Mouse (Mus musculus): ENCODE data around the gene Akap13. TPM values are rescaled to one million over a fixed set of nuclear protein-coding genes. Genes with fewer than 3 reads are reported as not detected.
"Not testable (repeated sequence)": the region's sequence is repeated elsewhere in the genome, so short reads cannot be mapped to it uniquely, and the experiment has no call there.

The Akap13 gene
- polyA plus RNA-seq, 1 experiment from 2014 or later = 66.3 TPM

DNA sequence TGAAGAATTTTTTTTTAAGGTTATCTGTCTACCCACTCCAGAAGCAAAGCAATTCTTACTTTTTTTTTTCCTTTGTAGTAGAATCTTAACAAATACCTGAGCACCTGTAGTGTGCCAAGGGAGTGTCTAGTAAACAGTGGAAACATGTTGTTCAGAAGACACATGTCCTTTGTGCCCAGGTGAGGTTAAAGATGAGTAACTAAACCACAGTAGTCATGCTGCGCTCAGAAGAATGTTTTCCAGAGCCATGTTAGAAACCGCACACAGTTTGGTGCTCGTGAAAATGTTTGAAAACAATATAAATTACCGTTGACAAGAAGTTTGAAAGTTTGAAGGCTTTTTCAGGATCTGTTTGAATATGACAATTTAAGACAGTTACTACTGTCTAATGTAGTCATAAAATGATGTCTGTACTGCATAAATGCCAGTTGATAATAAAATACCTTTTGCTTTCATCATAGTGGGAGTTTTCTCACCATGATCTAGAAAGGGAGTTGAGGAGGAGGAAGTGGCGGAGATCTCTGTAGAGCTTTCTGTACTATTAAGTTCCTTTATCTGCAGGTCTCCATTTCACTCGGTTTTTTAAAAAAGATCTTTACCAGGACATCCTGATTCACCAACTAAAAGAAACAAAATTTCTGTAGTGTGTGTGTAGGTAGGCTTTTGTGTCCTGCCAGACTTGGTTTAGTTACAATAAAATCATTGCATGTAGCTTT, 145.2 kb downstream of the Akap13 start:
- no peaks in the 10 kb centered on the region for H3K79me2 ChIP-seq (ENCODE audit: inconsistent target)
- no peak overlapping the region for H3K4me3 ChIP-seq (ENCODE audit: inconsistent target)
- no peak overlapping the region for H3K27ac ChIP-seq
- no peaks in the 10 kb centered on the region for H3K36me3 ChIP-seq (ENCODE audit: inconsistent target)
- 33% methylated on average over 6 of the region's 6 CpGs for WGBS (ENCODE audit: missing documents)

DNA sequence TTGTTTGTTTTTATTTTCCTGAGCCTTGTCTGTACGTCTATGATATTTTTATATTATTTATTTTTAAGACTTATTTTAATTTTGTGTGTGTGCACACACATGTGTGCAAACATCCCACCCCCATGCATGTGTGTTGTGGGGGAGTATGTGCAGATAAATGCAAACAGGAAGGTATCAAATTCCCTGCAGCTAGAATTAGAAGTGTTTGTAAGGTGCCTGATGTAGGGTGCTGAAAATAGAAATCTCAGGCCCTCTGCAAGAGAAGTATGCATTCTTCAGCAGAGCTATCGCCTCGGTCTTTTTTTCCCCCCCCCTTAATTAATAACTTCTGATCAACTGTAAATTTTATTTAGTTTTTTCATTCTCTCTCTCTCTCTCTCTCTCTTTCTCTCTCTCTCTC, 151.9 kb downstream of the Akap13 start:
- H3K79me2 ChIP-seq (ENCODE audit: inconsistent target) = no peaks in the 10 kb centered on the region
- no peaks in the 10 kb centered on the region for H3K36me3 ChIP-seq (ENCODE audit: inconsistent target)
- no peak overlapping the region for H3K4me3 ChIP-seq (ENCODE audit: inconsistent target)
- H3K27ac ChIP-seq = no peak overlapping the region
- WGBS (ENCODE audit: missing documents) = 100% methylated on average over 1 of the region's 3 CpGs

DNA sequence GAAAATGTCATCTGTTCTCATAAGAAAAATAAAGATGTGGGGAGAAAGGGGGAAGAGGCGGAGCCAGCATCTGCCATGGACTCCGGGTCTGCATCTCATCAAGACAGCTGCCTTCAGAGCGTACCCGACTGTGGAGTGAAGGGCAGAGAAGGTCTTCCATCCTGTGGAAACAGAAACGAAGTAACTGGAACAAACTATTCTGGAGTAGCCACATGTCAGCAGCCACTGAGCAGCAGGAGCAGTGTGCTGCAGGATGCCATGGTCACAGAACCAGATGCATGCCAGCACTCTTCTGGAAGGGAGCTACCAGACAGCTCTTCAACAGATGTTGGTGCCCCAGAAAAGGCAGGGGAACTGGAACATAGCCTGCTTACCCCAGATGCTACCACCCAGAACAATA, 153.4 kb downstream of the Akap13 start:
- no peaks in the 10 kb centered on the region for H3K36me3 ChIP-seq (ENCODE audit: inconsistent target)
- H3K4me3 ChIP-seq (ENCODE audit: inconsistent target) = no peak overlapping the region
- H3K27ac ChIP-seq = no peak overlapping the region
- H3K79me2 ChIP-seq (ENCODE audit: inconsistent target) = no peaks in the 10 kb centered on the region; the same call in 1 of the 2 replicates
- 47% methylated on average over 5 of the region's 5 CpGs for WGBS (ENCODE audit: missing documents)

DNA sequence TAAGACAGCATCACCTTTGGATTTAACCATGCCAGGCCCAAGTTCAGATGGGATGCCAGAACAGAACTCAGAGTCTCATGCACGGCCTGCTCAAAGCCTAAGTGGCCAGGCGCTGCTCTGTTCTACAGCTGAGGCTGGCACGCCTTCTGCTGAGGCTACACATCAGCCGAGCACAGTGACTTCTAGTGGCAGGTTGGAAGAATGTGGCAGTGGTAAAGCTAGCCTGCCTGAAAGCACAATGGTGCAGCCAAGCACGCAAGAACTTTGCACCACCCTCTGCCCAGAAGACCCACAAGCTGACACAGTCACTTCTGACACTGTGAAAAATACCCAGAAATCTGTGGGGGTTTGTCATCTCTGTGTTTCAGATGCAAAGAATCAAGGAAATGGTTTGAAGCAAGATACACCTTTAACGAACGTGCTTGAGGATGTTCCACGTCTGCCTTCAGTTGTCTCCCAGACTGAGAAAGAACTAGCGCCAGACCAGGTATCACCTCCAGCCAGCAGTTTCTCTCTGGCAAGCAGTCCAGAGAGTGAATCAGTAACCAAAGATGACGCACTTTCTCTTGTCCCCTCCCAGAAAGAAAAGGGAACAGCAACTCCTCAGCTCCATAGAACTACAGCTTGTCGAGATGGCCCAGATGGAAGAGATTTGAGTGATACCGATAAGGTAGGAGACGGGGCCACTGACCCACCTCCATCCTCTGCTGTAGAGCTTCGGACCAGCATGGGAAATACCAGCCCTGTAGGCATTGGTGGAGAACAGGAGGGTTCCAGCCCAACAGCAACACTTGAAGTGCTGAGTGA, 154.3 kb downstream of the Akap13 start:
- peak overlapping the region; percentile 42 for H3K27ac ChIP-seq
- no peaks in the 10 kb centered on the region for H3K36me3 ChIP-seq (ENCODE audit: inconsistent target)
- WGBS (ENCODE audit: missing documents) = 56% methylated on average over 14 of the region's 14 CpGs
- H3K4me3 ChIP-seq (ENCODE audit: inconsistent target) = no peak overlapping the region; the same call in 1 of the 2 replicates
- H3K79me2 ChIP-seq (ENCODE audit: inconsistent target) = no peaks in the 10 kb centered on the region; the same call in 1 of the 2 replicates

DNA sequence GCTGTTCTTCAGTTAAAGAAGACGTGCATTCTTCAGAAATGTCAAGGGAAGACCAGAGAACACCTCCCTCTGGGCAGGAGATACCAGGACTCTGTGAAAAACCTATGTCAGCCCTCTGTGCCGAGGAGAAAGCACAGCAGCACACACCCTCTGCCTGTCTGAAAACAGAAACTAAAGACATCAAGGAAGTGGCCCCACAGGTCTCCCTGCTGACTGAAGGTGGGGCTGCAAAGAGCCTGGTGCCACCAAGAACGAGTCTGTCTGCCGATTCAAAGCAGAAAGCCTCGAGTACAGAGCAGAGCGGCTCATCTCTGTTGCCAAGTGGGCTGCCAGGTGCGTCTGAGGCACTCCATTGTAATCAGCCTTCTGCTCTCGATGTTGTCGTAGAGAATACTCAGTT, 155.1 kb downstream of the Akap13 start:
- H3K27ac ChIP-seq = peak overlapping the region; percentile 42
- H3K4me3 ChIP-seq (ENCODE audit: inconsistent target) = no peak overlapping the region; the same call in 1 of the 2 replicates
- H3K36me3 ChIP-seq (ENCODE audit: inconsistent target) = no peaks in the 10 kb centered on the region
- WGBS (ENCODE audit: missing documents) = 25% methylated on average over 9 of the region's 9 CpGs
- H3K79me2 ChIP-seq (ENCODE audit: inconsistent target) = no peaks in the 10 kb centered on the region; the same call in 1 of the 2 replicates

DNA sequence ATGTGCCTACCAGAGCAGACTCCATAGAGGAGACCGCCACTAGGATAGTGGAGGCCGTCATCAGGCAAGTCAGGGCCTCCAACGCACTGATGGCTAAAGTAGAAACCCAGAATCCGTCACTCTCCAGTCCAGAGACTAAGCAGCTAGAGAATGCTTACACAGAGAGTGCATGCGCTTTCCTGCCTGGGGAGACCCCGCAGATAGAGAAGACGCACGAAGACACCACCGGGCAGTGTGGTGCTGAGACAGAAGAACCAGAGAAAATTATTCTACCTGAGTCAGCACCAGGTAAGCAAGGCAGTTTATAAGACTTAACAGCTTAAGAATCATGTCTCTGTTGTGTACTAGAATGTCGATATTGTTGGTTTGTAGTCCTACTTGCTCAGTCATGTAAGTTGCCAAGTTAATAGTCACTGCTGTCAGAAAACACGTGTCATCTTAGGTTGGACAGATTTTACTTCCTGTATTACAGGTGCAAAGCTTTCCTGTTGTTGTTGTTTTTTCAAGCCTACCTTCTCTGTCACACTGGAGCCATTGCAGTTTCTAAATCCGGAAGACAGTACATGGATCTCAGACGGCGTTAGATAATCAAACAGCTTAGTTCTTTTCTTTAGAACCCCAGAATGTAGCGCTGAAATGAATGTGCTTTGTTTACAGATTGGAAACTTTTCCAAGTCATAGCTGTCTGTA, 156.1 kb downstream of the Akap13 start:
- Histone ChIP-seq H3K79me2 (ENCODE audit: inconsistent target) (no peaks in the 10 kb centered on the region; the same call in 1 of the 2 replicates), H3K4me3 (ENCODE audit: inconsistent target) (peak overlapping the region; percentile 17), H3K36me3 (ENCODE audit: inconsistent target) (no peaks in the 10 kb centered on the region), H3K27ac (no peak overlapping the region; the same call in 1 of the 2 replicates)
- 65% methylated on average over 15 of the region's 15 CpGs for WGBS (ENCODE audit: missing documents)

DNA sequence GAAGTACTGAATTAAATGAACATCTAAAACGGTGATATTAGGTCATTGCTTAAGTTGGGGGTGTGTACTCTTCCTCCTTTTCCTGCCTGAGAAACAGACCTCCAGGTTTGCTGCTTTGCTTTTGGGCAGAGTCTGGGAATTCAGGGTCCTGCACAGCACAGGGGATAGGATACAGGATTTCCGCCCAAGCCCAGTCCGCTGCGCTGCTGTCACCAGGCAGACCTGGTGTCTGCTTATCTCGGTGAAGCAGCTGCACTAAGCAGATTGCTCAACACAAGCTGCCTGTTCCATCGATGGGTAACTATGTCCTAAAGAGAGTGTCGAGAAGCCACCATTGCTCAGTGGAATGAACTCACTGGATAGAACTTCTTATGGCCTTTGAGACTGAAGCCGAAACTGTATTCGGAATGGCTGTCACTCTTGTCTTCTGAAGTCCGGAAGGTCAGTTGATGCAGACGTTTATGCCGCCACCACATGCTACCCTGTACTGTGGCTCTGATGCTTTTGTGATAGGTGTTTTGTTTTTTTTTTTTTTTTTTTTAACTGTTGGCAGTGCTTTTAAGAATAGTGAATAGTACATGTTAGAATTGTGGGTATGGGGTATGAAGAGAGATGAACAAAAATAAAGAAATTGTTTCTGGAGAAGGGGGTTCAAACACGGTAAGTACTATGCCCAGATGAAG, 156.8 kb downstream of the Akap13 start:
- 14% methylated on average over 13 of the region's 13 CpGs for WGBS (ENCODE audit: missing documents)
- Histone ChIP-seq H3K4me3 (ENCODE audit: inconsistent target) (peak overlapping the region; percentile 17), H3K79me2 (ENCODE audit: inconsistent target) (no peaks in the 10 kb centered on the region; the same call in 1 of the 2 replicates), H3K27ac (peak overlapping the region; percentile 17; the same call in 1 of the 2 replicates), H3K36me3 (ENCODE audit: inconsistent target) (no peaks in the 10 kb centered on the region)

DNA sequence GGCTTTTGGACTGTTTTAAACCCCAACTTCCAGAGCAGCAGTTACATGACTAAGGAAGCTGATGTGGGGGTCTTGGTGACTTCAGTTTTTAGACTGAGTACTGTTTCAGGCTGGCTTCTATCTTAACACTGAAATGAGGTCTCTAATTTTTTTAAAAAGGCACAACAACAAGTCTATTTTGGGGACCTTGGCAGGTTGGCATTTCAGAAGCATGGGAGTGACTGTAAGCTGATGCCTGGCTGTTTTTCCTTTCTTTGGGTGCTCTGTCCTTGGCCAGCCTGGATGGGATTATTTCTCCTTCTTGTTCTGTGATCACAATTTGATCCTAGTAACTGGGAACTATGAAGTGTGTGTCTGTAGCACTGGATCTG, 157.3 kb downstream of the Akap13 start:
- Histone ChIP-seq H3K79me2 (ENCODE audit: inconsistent target) (no peaks in the 10 kb centered on the region; the same call in 1 of the 2 replicates), H3K36me3 (ENCODE audit: inconsistent target) (no peaks in the 10 kb centered on the region), H3K4me3 (ENCODE audit: inconsistent target) (no peak overlapping the region), H3K27ac (no peak overlapping the region)

DNA sequence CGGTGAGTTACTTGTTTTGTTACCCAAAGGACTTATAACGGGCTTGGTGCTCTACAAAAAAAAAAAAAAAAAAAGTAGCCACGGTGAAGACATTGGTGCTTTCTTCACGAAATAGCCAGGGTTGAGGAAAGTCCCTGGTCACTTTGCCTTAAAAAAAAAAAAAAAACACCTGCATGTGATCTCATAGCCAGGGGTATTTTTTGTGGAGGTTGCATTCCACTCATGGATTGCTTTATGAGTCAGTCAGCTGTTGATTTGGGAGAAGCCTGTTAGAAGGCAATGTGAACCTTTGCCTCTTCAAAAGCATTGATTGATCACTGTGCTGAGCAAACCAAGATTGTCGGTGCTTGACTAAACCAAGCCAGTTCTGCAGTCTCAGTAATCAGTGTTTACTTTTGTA, 157.9 kb downstream of the Akap13 start:
- no peaks in the 10 kb centered on the region; the same call in 1 of the 2 replicates for H3K79me2 ChIP-seq (ENCODE audit: inconsistent target)
- no peak overlapping the region for H3K27ac ChIP-seq
- H3K4me3 ChIP-seq (ENCODE audit: inconsistent target) = no peak overlapping the region
- WGBS (ENCODE audit: missing documents) = 48% methylated on average over 5 of the region's 5 CpGs
- no peaks in the 10 kb centered on the region for H3K36me3 ChIP-seq (ENCODE audit: inconsistent target)

DNA sequence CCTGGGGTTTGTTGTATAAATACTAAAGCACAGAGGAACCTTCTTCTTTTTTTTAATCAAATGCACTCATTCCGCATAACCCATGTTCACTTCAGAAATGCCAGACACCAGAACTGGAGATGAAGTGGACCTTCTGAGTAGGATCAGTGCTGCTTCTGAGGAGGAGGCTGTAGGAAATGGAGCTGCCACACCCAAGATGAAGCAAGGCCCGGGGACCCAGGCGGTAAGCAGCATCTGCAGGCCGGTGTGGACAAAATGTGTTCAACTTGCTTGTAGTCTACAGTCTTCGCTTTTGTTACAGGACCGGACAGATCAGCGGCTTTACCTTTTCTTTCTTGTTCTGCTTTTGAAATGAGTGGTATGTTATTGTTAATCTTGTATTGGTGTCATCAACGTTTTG, 159.5 kb downstream of the Akap13 start:
- Histone ChIP-seq H3K27ac (no peak overlapping the region), H3K79me2 (ENCODE audit: inconsistent target) (no peaks in the 10 kb centered on the region; the same call in 1 of the 2 replicates), H3K36me3 (ENCODE audit: inconsistent target) (no peaks in the 10 kb centered on the region), H3K4me3 (ENCODE audit: inconsistent target) (no peak overlapping the region)
- WGBS (ENCODE audit: missing documents) = 78% methylated on average over 8 of the region's 8 CpGs

DNA sequence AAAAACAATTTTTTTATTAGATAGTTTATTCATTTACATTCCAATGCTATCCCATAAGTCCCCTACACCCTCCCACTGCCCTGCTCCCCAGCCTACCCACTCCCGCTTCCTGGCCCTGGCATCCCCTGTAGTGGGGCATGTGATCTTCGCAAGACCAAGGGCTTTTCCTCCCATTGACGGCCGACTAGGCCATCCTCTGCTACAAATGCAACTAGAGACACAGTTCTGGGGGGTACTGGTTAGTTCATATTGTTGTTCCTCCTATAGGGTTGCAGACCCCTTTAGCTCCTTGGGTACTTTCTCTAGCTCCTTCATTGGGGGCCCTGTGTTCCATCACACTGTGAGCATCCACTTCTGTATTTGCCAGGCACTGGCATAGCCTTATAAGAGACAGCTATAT, 161.9 kb downstream of the Akap13 start:
- H3K4me3 ChIP-seq (ENCODE audit: inconsistent target); H3K79me2 ChIP-seq (ENCODE audit: inconsistent target); H3K36me3 ChIP-seq (ENCODE audit: inconsistent target); H3K27ac ChIP-seq: not testable (repeated sequence)
- WGBS (ENCODE audit: missing documents) = 91% methylated on average over 4 of the region's 4 CpGs

DNA sequence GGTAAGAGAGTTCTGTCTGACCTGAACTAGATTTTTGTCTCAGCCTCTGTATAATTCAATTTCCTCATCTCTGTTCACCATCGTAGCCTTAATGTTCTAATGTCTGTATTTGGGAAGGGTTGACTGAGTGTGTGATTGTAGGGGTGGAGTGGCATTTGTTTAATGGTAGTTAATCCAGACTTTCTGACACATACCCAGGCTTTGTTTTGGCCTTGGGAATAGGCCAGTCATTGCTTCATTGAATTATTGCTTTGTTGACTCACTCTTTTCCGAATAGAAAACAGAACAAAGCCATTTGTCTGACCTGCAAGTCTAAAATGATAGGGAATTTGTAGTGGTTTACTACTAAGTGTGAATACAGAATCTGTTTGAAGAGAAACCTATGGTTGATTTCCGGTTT, 163.4 kb downstream of the Akap13 start:
- no peak overlapping the region for H3K4me3 ChIP-seq (ENCODE audit: inconsistent target)
- WGBS (ENCODE audit: missing documents) = 93% methylated on average over 3 of the region's 3 CpGs
- no peaks in the 10 kb centered on the region for H3K36me3 ChIP-seq (ENCODE audit: inconsistent target)
- H3K27ac ChIP-seq = no peak overlapping the region
- no peaks in the 10 kb centered on the region for H3K79me2 ChIP-seq (ENCODE audit: inconsistent target)

DNA sequence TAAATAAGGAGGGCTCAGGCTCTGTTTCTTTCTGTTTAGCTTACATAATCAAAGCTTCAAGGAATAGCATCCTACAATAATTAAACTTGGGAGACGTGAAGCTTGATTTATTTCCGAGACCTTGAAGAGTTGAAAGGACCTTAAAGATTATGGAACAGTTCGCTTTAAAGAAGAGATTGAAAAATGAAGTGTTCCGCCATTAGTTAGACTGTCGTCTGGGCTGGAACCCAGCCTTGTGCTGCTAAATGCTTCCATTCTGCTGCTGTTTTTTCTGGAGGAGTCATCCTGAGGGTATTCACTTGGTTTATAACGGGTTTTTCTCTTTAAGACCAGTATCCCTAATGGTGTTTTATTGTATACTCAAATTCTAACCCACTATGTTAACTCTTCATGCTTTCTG, 164.5 kb downstream of the Akap13 start:
- Histone ChIP-seq H3K36me3 (ENCODE audit: inconsistent target) (no peaks in the 10 kb centered on the region), H3K27ac (no peak overlapping the region), H3K4me3 (ENCODE audit: inconsistent target) (no peak overlapping the region), H3K79me2 (ENCODE audit: inconsistent target) (no peaks in the 10 kb centered on the region)
- 92% methylated on average over 6 of the region's 6 CpGs for WGBS (ENCODE audit: missing documents)

DNA sequence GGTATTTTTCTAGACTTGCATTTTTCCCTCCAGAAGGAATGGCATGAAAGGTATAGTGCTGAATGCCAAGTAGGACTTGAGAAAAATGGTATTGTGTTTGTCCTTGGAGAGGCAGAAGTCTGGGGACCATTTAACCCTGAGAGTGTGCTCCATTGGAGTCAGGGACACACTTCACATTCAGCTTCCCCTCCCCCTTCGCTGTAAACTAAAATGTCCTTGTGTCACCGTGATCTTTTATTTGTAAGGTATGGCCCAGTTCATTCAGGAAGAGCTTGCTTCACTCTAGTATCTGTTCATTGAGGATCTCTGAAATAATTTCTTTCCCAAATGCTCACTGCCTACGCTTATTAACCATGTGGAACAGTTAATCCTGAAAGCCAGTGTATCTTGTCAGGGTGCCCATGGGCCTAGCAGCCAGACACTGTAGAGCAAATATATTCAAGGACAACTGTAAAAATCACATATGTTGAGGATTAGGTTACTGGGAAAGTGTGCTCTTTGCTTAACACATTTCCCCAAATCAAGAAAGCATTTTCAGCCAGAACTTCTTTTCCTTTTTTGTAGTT, 165.1 kb downstream of the Akap13 start:
- Histone ChIP-seq H3K79me2 (ENCODE audit: inconsistent target) (no peaks in the 10 kb centered on the region), H3K4me3 (ENCODE audit: inconsistent target) (no peak overlapping the region), H3K36me3 (ENCODE audit: inconsistent target) (no peaks in the 10 kb centered on the region), H3K27ac (no peak overlapping the region)
- WGBS (ENCODE audit: missing documents) = 86% methylated on average over 3 of the region's 3 CpGs

Measured in macrophage (primary cell).